Mouse (Mus musculus) cortical plate, adult 2 months (tissue): ENCODE measurements around the gene Sh3d21. TPM values are rescaled to one million over a fixed set of nuclear protein-coding genes. Genes with fewer than 3 reads are reported as not detected.
"Not testable (repeated sequence)": the region's sequence is repeated elsewhere in the genome, so short reads cannot be mapped to it uniquely, and the experiment has no call there.

Source experiments
- H3K27ac ChIP-seq: fragments of 200-500 bp; 2 replicates; pipeline ENCODE4 v1.5.1; 2012; ENCODE audit warnings: low read length, control low read depth, inconsistent platforms; ENCODE audit not compliant: insufficient read depth
- H3K4me1 ChIP-seq: fragments of 200-500 bp; 2 replicates; pipeline ENCODE4 v1.6.1; 2011; ENCODE audit warnings: low read length; ENCODE audit not compliant: control insufficient read depth, insufficient read depth
- H3K4me3 ChIP-seq: fragments of 200-500 bp; 2 replicates; pipeline ENCODE4 v1.5.1; 2011; ENCODE audit warnings: mild to moderate bottlenecking, low read length, control low read depth; ENCODE audit not compliant: insufficient read depth
- CTCF ChIP-seq: fragments of 200-500 bp; IDR thresholded peaks from 2 replicates; pipeline ENCODE4 v1.5.1; 2011; ENCODE audit warnings: mild to moderate bottlenecking, control low read depth, low read length; ENCODE audit not compliant: insufficient read depth; ENCODE audit errors: extremely low read depth
- POLR2A ChIP-seq: fragments of 200-500 bp; IDR thresholded peaks from 2 replicates; pipeline ENCODE4 v1.6.1; 2011; ENCODE audit warnings: mild to moderate bottlenecking, low read length, control low read depth; ENCODE audit not compliant: insufficient read depth; ENCODE audit errors: extremely low read depth
- polyA plus RNA-seq: library from polyadenylated mRNA; depleted of rRNA; stranded (reverse); fragments of >200 nt; gene quantifications from 2 replicates; pipeline ENCODE4 v1.2.3, GENCODE M21; 2012

Gene Sh3d21
- polyA plus RNA-seq, 1 experiment: 1.1 TPM

DNA sequence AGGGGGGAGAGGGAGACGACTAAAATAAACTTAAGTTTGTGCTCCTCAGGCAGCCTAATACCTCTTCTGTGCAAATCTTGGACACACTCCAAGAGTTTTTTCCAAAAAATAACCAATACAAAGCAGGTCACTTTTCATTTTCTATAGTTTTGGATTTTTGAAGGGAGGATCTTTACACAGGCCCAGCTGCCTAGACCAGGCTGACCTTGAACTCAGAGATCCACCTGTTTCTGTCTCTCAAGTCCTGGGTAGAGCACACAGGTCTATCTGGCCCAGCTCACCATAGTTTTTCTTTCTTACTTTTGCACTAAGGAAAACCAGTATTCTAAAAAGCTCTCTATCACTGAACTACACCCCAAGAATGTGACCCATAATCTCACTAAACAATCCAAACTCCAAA, 36.7 kb upstream of the Sh3d21 start:
- TF ChIP-seq POLR2A (no peak), CTCF (no peak)
- H3K4me3 ChIP-seq: no peak overlapping the region
- peaks cover 11% of the 10 kb centered on the region for H3K4me1 ChIP-seq
- no peak overlapping the region for H3K27ac ChIP-seq

DNA sequence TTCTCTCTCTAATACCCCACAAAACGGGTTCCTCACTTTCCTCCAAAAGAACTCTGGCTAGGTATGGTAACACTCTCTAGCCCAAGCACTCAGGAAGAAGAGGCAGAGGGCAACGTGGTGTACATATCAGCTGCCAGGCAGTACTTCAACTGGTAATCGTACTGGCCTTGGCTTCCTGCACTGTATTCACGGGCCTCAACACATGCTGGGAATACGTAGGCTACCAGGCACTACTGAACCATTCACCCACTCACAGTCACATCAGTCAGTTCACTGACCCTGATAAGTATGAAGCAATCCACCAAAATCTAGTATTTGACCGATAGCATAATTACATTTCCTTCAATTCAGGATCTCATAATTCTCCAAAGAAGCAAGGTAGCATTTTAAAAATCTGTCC, 36.3 kb upstream of the Sh3d21 start:
- Histone ChIP-seq H3K27ac (no peak overlapping the region), H3K4me3 (no peak overlapping the region), H3K4me1 (peaks cover 11% of the 10 kb centered on the region)
- TF ChIP-seq POLR2A (no peak), CTCF (no peak)

DNA sequence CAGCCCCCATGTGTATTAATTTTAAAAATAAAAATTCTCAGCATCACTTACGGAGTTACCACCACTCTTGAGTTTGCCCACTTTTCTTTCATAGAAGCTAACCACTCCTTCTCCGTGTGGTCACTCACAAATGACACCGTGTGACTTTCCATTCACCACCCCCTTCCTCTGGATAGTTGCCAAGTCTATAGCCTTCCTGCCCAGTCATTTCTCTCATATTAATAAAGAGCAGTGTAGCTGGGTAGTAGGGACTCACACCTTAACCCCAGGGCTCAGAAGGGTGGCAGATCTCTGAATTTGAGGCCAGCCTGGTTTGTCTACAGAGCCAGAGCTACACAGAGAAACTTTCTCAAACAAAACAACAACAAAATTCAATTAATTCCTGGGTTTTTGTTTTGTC, 34.2 kb upstream of the Sh3d21 start:
- H3K27ac ChIP-seq: no peak overlapping the region
- TF ChIP-seq CTCF: no peak
- no peak for TF ChIP-seq POLR2A
- H3K4me1 ChIP-seq: peaks cover 11% of the 10 kb centered on the region
- H3K4me3 ChIP-seq: no peak overlapping the region

GRCm38 (mm10) chr4:126194916-126195315, 31.6 kb upstream of the Sh3d21 start:
- H3K4me3 ChIP-seq: no peak overlapping the region
- TF ChIP-seq POLR2A (no peak), CTCF (no peak)
- H3K27ac ChIP-seq: no peak overlapping the region
- H3K4me1 ChIP-seq: peaks cover 7% of the 10 kb centered on the region

GRCm38 (mm10) chr4:126194216-126194615, 30.9 kb upstream of the Sh3d21 start:
- TF ChIP-seq CTCF: no peak
- TF ChIP-seq POLR2A: no peak
- peaks cover 5% of the 10 kb centered on the region; the same call in 1 of the 2 replicates for H3K4me1 ChIP-seq
- H3K4me3 ChIP-seq: no peak overlapping the region
- H3K27ac ChIP-seq: no peak overlapping the region

- no peak overlapping the region for H3K27ac ChIP-seq
- TF ChIP-seq CTCF (no peak), POLR2A (no peak)
- H3K4me1 ChIP-seq: no peaks in the 10 kb centered on the region; the same call in 1 of the 2 replicates
- H3K4me3 ChIP-seq: no peak overlapping the region
Observed at GRCm38 (mm10) chr4:126190636-126191035, 27.3 kb upstream of the Sh3d21 start.

DNA sequence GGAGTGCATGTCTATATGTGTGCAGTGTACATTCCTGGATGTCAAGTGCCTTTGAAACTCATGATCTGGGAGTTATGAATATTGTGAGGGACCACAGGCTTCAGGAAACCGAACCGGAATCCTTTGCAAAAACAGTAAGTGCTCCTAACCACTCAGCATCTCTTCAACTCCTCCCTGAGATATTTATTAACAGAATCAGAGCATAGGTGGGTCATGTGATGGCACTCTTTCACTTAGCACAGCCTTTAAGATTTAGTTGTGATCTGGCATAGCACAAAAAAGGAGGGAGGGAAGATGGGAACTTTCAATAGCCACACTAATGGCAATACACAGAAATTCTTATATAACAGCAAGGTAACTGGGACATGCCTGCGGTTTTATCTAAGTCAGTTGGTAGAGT, 23.8 kb upstream of the Sh3d21 start:
- Histone ChIP-seq H3K4me3 (no peak overlapping the region), H3K4me1 (no peaks in the 10 kb centered on the region; the same call in 1 of the 2 replicates), H3K27ac (no peak overlapping the region)
- no peak for TF ChIP-seq POLR2A
- TF ChIP-seq CTCF: no peak

GRCm38 (mm10) chr4:126183034-126183433, 19.7 kb upstream of the Sh3d21 start:
- H3K4me1 ChIP-seq: no peaks in the 10 kb centered on the region; the same call in 1 of the 2 replicates
- TF ChIP-seq CTCF (no peak), POLR2A (no peak)
- no peak overlapping the region for H3K4me3 ChIP-seq

DNA sequence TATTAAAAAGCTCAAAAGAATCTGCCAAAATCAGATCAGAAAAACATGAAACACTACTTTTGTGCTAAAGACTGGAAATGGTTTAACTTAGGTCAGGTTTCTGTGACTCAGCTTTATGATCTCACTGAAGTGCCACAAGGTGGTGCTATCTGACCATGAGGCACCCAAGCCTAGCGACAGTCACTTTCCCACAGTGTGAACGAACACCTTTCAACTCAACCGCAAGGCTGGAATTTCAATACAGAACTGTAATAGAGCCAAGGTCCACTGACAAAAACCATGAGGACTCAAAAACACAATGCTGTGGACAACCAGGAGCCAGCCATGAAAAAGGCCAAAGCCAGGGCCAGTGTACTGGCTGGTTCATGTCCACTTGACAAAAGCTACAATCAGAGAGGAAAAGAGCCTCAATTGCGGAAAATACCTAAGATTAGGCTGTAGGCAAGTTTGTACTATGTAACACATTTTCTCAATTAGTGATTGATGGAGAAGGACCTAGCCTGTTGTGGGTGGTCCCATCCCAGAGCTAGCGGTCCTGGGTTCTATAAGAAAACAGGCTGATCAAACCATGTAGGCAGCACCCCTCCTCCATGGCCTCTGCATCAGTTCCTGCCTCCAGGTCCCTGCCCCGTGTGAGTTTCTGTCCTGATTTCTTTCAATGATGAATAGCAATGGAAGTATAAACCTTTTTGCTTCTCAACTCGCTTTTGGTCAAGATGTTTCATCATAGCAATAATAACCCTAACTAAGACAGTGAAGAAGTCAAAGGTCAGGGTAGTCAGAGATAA, 18.1 kb upstream of the Sh3d21 start:
- Histone ChIP-seq H3K27ac (no peak overlapping the region), H3K4me1 (no peaks in the 10 kb centered on the region; the same call in 1 of the 2 replicates), H3K4me3 (no peak overlapping the region)
- TF ChIP-seq CTCF (peak; percentile 91), POLR2A (no peak)

More at GRCm38 (mm10) chr4:126183034-126183433, 19.7 kb upstream of the Sh3d21 start:
- H3K27ac ChIP-seq: no peak overlapping the region

DNA sequence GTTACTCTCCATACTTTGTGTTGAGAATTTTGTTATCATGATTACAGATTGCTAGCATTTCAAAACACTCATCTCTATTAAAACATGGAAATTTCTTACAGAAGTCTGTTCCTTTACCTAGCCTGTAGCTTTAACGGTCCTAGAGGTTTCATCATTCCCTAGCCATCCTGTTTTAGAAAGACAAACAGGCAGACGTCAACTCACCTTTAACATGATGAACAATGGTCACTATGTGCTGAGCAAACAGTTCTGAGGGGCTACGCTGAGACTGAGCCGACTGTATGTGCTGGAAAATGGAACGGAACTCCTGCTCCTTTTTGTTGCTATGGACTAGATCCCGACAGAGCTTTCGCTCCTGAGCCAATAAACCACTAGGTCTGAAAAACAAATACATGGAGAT, 12.7 kb upstream of the Sh3d21 start:
- not testable (repeated sequence) for H3K4me3 ChIP-seq, H3K27ac ChIP-seq, H3K4me1 ChIP-seq
